Mouse (Mus musculus) olfactory bulb, adult 2 months (tissue): ENCODE data around the gene Pdxdc1. TPM values are rescaled to one million over a fixed set of nuclear protein-coding genes. Genes with fewer than 3 reads are reported as not detected.
A peak's percentile ranks its signal among the peaks of the same experiment; 100 is the strongest.
"Not testable (repeated sequence)": the region's sequence is repeated elsewhere in the genome, so short reads cannot be mapped to it uniquely, and the experiment has no call there.

Experiments
- H3K27ac ChIP-seq: fragments of 200-500 bp; 2 replicates; pipeline ENCODE4 v1.5.1; 2012; ENCODE audit warnings: low read depth, low read length; ENCODE audit not compliant: insufficient read depth
- H3K4me1 ChIP-seq: fragments of 200-500 bp; 2 replicates; pipeline ENCODE4 v1.6.1; 2012; ENCODE audit warnings: low read length; ENCODE audit not compliant: control insufficient read depth, insufficient read depth
- H3K4me3 ChIP-seq: fragments of 200-500 bp; 2 replicates; pipeline ENCODE4 v1.5.1; 2012; ENCODE audit warnings: mild to moderate bottlenecking, low read depth, low read length, moderate library complexity; ENCODE audit not compliant: insufficient read depth
- CTCF ChIP-seq: fragments of 200-500 bp; IDR thresholded peaks from 2 replicates; pipeline ENCODE4 v1.5.1; 2012; ENCODE audit warnings: low read depth, mild to moderate bottlenecking, low read length, moderate library complexity; ENCODE audit not compliant: insufficient read depth
- POLR2A ChIP-seq: fragments of 200-500 bp; IDR thresholded peaks from 2 replicates; pipeline ENCODE4 v1.6.1; 2012; ENCODE audit warnings: mild to moderate bottlenecking, low read depth, low read length, moderate library complexity; ENCODE audit not compliant: insufficient read depth
- WGBS: fragments of 180-500 bp; shearing (Covaris S2); methylation state at CpG from one replicate; pipeline ENCODE4 v1.1.7; 2018; 5-methylcytosine and 5-hydroxymethylcytosine counted together
- polyA plus RNA-seq: library from polyadenylated mRNA; stranded (reverse); fragments of >200 nt; gene quantifications from 2 replicates; pipeline ENCODE4 v1.2.4, GENCODE M21; 2012; ENCODE audit warnings: low replicate concordance; ENCODE audit not compliant: missing spikeins, insufficient read depth, insufficient read length

The Pdxdc1 gene
- polyA plus RNA-seq, 1 experiment = not detected

- WGBS = 91% methylated on average over 3 of the region's 3 CpGs
These were observed 6.6 kb downstream of the Pdxdc1 start for GRCm38 (mm10) chr16:13896357-13896756.

GRCm38 (mm10) chr16:13895740-13896139, 7.2 kb downstream of the Pdxdc1 start:
- no peak overlapping the region for H3K27ac ChIP-seq
- no peak overlapping the region for H3K4me3 ChIP-seq
- no peak for TF ChIP-seq POLR2A
- no peak for TF ChIP-seq CTCF
- H3K4me1 ChIP-seq = no peaks in the 10 kb centered on the region
- 91% methylated on average over 3 of the region's 3 CpGs for WGBS

More at GRCm38 (mm10) chr16:13896357-13896756, 6.6 kb downstream of the Pdxdc1 start:
- TF ChIP-seq POLR2A = no peak
- no peak for TF ChIP-seq CTCF
- Histone ChIP-seq H3K27ac (no peak overlapping the region), H3K4me3 (no peak overlapping the region), H3K4me1 (no peaks in the 10 kb centered on the region)

DNA sequence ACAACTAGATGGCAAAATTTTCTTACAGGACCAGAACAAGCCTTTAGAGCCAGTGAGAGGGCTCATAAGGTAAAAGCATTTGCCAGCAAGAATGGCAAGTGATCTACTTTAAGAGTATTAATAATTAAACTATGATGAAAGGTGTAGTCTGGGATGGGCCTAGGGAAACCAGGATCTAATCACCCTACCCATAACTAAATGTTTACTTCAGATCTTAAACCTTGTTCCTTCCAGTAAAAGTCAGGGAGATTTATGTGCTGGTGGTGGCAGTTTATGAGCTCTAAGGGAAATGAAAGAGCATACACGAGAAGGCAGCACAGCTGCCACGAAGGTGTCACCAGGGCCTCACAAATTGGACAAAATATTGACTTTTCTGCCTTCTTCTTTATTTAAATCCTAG, 8.8 kb downstream of the Pdxdc1 start:
- H3K27ac ChIP-seq = no peak overlapping the region
- no peak overlapping the region for H3K4me3 ChIP-seq
- TF ChIP-seq POLR2A = no peak
- TF ChIP-seq CTCF = no peak
- no peaks in the 10 kb centered on the region for H3K4me1 ChIP-seq
- 93% methylated on average over 2 of the region's 2 CpGs for WGBS

DNA sequence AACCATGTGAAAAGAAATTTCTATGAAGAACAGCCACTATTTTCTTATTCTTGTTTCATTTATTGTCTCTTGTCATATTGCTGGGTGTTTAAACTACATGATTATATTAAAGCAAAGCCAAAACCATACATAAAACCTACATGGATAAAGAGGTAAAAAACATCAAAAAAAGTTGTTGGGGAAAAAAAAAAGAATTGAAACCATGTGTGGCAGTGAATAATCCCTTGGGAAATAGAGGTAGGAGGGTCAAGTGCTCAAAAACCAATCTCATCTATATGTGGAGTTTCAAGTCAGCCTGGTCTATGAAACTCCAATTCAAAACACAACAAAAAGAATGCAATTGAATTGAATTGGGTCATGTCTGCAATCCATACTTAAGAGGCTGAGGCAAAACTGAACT, 10.1 kb downstream of the Pdxdc1 start:
- Histone ChIP-seq H3K27ac (no peak overlapping the region), H3K4me1 (no peaks in the 10 kb centered on the region), H3K4me3 (no peak overlapping the region)
- no peak for TF ChIP-seq CTCF
- TF ChIP-seq POLR2A = no peak

- no peak for TF ChIP-seq CTCF
- TF ChIP-seq POLR2A = no peak
- Histone ChIP-seq H3K4me1 (no peaks in the 10 kb centered on the region), H3K27ac (no peak overlapping the region), H3K4me3 (no peak overlapping the region)
- WGBS = 90% methylated on average over 2 of the region's 2 CpGs
These were observed 12.5 kb downstream of the Pdxdc1 start for GRCm38 (mm10) chr16:13890449-13890848.

DNA sequence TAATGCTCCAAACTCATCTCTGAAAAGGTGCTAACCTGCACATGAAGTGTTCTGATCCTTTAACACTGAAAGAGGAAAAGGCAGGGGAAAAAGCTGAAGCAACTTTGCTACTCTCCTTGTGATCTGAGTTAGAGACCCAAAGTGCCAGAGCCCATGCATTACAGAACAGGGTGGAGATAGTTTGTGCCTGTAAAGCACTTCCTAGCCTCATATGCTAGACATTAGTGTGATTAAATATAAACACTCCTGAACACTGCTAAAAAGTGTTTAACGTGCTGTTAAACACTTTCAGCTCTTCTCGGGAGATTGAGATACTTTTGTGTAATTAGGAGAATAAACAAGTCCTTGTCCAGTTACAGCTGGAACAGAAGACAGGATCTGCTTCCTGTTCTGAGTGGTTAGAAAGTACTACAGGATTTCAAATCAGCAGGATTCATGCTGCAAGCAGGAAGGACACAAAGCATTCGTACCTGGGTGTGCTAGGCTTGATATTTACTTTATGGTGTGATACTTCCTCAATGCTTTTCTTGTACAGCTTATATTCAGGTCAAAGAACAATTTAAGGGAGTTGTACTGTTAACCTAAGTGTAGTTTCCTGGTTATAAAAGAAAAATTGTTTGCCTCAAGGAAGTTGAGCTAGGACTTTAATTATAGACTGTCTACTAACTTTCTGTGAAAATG, 19.7 kb downstream of the Pdxdc1 start:
- no peak overlapping the region for H3K4me3 ChIP-seq
- H3K4me1 ChIP-seq = no peaks in the 10 kb centered on the region
- WGBS = 49% methylated on average over 3 of the region's 3 CpGs
- TF ChIP-seq POLR2A (no peak), CTCF (no peak)
- no peak overlapping the region for H3K27ac ChIP-seq

DNA sequence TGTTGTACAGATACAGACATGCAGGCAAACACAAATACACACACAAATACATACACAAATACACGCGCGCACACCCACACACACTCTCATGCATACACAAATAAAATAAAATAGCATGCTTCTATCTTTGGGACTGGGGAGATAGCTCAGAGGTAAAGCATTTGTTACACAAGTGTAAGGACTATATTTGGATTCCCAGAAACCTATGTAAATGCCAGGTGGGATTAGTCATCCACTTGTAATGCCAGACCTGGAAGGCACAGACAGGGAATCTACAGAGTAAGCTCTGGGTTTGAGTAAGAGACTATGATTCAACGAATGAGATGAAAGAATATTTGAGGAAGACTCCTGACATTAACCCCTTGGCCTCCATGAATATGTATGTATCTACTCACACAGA, 27.4 kb downstream of the Pdxdc1 start:
- TF ChIP-seq CTCF = no peak
- no peak for TF ChIP-seq POLR2A
- no peaks in the 10 kb centered on the region for H3K4me1 ChIP-seq
- no peak overlapping the region for H3K27ac ChIP-seq
- no peak overlapping the region for H3K4me3 ChIP-seq
- WGBS = 79% methylated on average over 4 of the region's 4 CpGs

DNA sequence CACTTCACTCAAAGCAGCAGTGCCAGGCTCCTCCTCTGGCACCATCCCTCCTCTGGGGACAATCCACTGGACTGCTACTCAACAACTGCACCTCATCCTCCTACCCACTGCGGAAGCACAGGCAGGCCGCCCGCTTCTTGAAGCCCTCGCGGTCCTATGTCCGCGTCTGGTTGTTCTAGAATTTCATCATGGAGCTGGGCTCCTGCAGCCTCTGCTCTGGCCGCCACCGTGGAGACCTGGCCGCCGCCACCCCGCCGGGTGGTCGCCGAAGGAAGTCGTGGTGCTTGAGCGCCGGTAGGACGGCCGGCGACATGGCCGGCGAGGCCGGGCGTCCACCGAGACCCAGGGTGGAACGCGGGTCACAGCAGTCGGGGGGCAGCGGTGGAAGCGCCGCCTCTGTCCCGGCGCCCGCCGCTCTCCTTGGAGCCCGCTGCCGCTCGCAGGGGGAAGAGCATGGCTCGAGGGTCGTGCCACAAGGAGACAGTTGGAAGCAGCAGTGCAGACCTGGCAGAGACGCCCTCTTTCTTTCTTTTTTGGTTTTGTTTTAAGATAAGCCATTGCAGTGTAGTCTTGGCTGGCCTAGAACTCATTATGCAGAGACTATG, 34.9 kb downstream of the Pdxdc1 start:
- peak overlapping the region; percentile 17 for H3K4me3 ChIP-seq
- H3K4me1 ChIP-seq = peaks cover 5% of the 10 kb centered on the region; the same call in 1 of the 2 replicates
- TF ChIP-seq CTCF (no peak), POLR2A (no peak)
- WGBS = 38% methylated on average over 42 of the region's 42 CpGs
- peak overlapping the region; percentile 33; the same call in 1 of the 2 replicates for H3K27ac ChIP-seq

DNA sequence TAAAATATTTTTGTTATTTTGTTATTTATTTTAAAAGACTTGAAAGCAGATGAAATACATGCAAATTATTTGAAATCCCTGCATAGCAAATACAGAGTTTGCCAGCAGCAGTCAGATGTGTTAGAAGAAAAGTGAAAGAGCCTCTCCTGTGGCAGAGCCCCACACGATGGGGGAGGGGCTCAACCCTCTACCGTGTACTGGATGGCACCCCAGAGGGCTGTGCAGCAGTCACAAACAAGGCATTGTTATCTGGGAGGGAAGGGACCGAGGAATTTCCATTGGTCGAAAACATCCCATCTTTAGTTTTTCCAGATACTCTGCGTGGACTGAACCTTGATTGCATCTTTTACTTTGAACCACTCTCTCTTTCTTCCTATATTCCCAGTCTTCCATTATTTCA, 35.5 kb downstream of the Pdxdc1 start:
- WGBS = 27% methylated on average over 5 of the region's 5 CpGs
- H3K4me1 ChIP-seq, H3K4me3 ChIP-seq, H3K27ac ChIP-seq: not testable (repeated sequence)
